Mouse (Mus musculus): ENCODE measurements at regions not wholly inside any gene's neighbourhood (a gene's known extent, or its start where the extent isn't known, plus 50 kb on each side); places are given as distances from the start of the nearest gene placed in this dataset.

DNA sequence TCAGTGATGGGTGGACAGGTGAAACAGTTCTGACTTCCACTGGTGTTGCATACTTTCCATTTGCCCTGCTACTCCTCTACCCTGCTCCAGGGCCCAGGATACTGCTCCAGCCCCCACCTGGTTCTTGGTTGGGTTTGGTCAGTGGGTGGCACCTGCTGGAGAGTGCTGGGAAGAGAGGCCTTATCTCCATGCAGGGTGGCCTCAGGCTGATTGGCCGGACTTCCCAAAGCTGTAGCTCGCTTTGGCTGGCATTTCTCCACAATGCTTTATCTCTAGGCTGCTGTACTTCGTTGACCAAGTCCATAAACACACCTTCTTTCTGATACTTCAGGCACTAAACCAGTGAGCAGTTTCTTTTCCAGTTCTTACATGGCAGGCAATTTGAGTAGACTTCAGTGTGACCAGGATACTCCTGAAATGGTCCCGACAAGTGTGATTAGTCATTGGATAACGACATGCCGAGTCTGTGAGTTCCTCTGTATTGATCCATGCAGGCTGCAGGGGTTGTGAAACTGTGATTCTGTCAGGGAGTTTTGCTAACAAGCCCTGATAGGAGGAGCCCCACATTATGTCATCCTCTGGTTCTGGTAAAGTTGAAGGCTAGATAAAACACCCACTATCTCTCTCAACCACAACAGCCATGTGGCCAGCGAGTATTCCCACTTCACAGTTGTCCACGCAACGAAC lies 50.1 kb upstream of the Nr5a2 start:
- no peak for DNase-seq (ENCODE audit: low read depth, low spot score)

Measured in c-Kit-negative CD71-positive TER-119-positive erythroid progenitor cells, embryonic 14.5 days (primary cell).